Mouse (Mus musculus): ENCODE results near the gene Olfr615. TPM values are rescaled to one million over a fixed set of nuclear protein-coding genes. Genes with fewer than 3 reads are reported as not detected.

Olfr615 gene
- polyA plus RNA-seq, 1 experiment from 2014 or later, result 0.25 TPM

Small RNA genes lying within 50 kb of the gene (microRNA-seq; reads per million reads assigned to microRNA genes)
- gene Gm26506 (ENCODE audit: borderline number of aligned reads), result not detected

Other genes starting within 250 kb of the Olfr615 start
- gene Olfr597, start 239.8 kb upstream of the Olfr615 start, polyA plus RNA-seq (2015; fragmentation: Nextera tagmentation; extraction: Ambion mirVana), result 0.15 TPM in 1 of 2 replicates, not detected in the other
- 0.12 and 0.55 TPM in 2 replicates for gene Olfr598, start 232.5 kb upstream of the Olfr615 start, polyA plus RNA-seq (2015; fragmentation: Nextera tagmentation; extraction: Ambion mirVana)
- gene Olfr599, start 220.2 kb upstream of the Olfr615 start, polyA plus RNA-seq (2015; fragmentation: Nextera tagmentation; extraction: Ambion mirVana), result not detected in 2 replicates
- gene Olfr600, start 206.4 kb upstream of the Olfr615 start, polyA plus RNA-seq (2015; fragmentation: Nextera tagmentation; extraction: Ambion mirVana), result not detected in 2 replicates
- 0.22 and 0.43 TPM in 2 replicates for gene Olfr601, start 193.4 kb upstream of the Olfr615 start, polyA plus RNA-seq (2015; fragmentation: Nextera tagmentation; extraction: Ambion mirVana)
- gene Olfr603, start 169.9 kb upstream of the Olfr615 start, polyA plus RNA-seq (2015; fragmentation: Nextera tagmentation; extraction: Ambion mirVana), result not detected in 2 replicates
- gene Usp17lc, start 141.0 kb upstream of the Olfr615 start, polyA plus RNA-seq (2015; fragmentation: Nextera tagmentation; extraction: Ambion mirVana), result not detected in 2 replicates
- not detected in 2 replicates for gene Olfr605, start 110.6 kb upstream of the Olfr615 start, polyA plus RNA-seq (2015; fragmentation: Nextera tagmentation; extraction: Ambion mirVana)
- gene Olfr606, start 107.0 kb upstream of the Olfr615 start, polyA plus RNA-seq (2015; fragmentation: Nextera tagmentation; extraction: Ambion mirVana), result 0.16 TPM in 1 of 2 replicates, not detected in the other
- gene Olfr607, start 91.9 kb upstream of the Olfr615 start, polyA plus RNA-seq (2015; fragmentation: Nextera tagmentation; extraction: Ambion mirVana), result 0.18 TPM in 1 of 2 replicates, not detected in the other
- gene Olfr608, start 86.2 kb upstream of the Olfr615 start, polyA plus RNA-seq (2015; fragmentation: Nextera tagmentation; extraction: Ambion mirVana), result 0.14 and 0.25 TPM in 2 replicates
- gene Olfr609, start 58.0 kb upstream of the Olfr615 start, polyA plus RNA-seq (2015; fragmentation: Nextera tagmentation; extraction: Ambion mirVana), result not detected in 2 replicates
- gene Olfr610, start 44.0 kb upstream of the Olfr615 start, polyA plus RNA-seq (2015; fragmentation: Nextera tagmentation; extraction: Ambion mirVana), result 0.28 TPM in 1 of 2 replicates, not detected in the other
- gene Olfr611, start 35.2 kb upstream of the Olfr615 start, polyA plus RNA-seq (2015; fragmentation: Nextera tagmentation; extraction: Ambion mirVana), result not detected in 2 replicates
- 0.26 and 0.27 TPM in 2 replicates for gene Olfr612, start 13.4 kb upstream of the Olfr615 start, polyA plus RNA-seq (2015; fragmentation: Nextera tagmentation; extraction: Ambion mirVana)
- 0.08 and 0.11 TPM in 2 replicates for gene Olfr613, start 8.0 kb upstream of the Olfr615 start, polyA plus RNA-seq (2015; fragmentation: Nextera tagmentation; extraction: Ambion mirVana)
- 0.11 TPM in 2 replicates for gene Olfr616, start 13.1 kb downstream of the Olfr615 start, polyA plus RNA-seq (2015; fragmentation: Nextera tagmentation; extraction: Ambion mirVana)
- gene Olfr617, start 17.0 kb downstream of the Olfr615 start, polyA plus RNA-seq (2015; fragmentation: Nextera tagmentation; extraction: Ambion mirVana), result not detected in 2 replicates
- gene Olfr618, start 34.0 kb downstream of the Olfr615 start, polyA plus RNA-seq (2015; fragmentation: Nextera tagmentation; extraction: Ambion mirVana), result 0.07 TPM in 1 of 2 replicates, not detected in the other
- 0.20 TPM in 1 of 2 replicates, not detected in the other for gene Olfr619, start 44.5 kb downstream of the Olfr615 start, polyA plus RNA-seq (2015; fragmentation: Nextera tagmentation; extraction: Ambion mirVana)
- gene Olfr620, start 56.5 kb downstream of the Olfr615 start, polyA plus RNA-seq (2015; fragmentation: Nextera tagmentation; extraction: Ambion mirVana), result 0.21 and 0.24 TPM in 2 replicates
- gene Olfr622, start 86.6 kb downstream of the Olfr615 start, polyA plus RNA-seq (2015; fragmentation: Nextera tagmentation; extraction: Ambion mirVana), result 0.29 and 0.68 TPM in 2 replicates
- gene Olfr623, start 107.6 kb downstream of the Olfr615 start, polyA plus RNA-seq (2015; fragmentation: Nextera tagmentation; extraction: Ambion mirVana), result not detected in 2 replicates
- gene Olfr624, start 115.1 kb downstream of the Olfr615 start, polyA plus RNA-seq (2015; fragmentation: Nextera tagmentation; extraction: Ambion mirVana), result 0.04 and 0.07 TPM in 2 replicates
- not detected in 2 replicates for gene Olfr625-ps1, start 126.6 kb downstream of the Olfr615 start, polyA plus RNA-seq (2015; fragmentation: Nextera tagmentation; extraction: Ambion mirVana)
- 0.17 TPM in 1 of 2 replicates, not detected in the other for gene Olfr243, start 158.6 kb downstream of the Olfr615 start, polyA plus RNA-seq (2015; fragmentation: Nextera tagmentation; extraction: Ambion mirVana)
- not detected in 2 replicates for gene Olfr628, start 174.3 kb downstream of the Olfr615 start, polyA plus RNA-seq (2015; fragmentation: Nextera tagmentation; extraction: Ambion mirVana)
- gene Olfr629, start 188.9 kb downstream of the Olfr615 start, polyA plus RNA-seq (2015; fragmentation: Nextera tagmentation; extraction: Ambion mirVana), result 0.09 TPM in 1 of 2 replicates, not detected in the other
- not detected in 2 replicates for gene Olfr630, start 201.3 kb downstream of the Olfr615 start, polyA plus RNA-seq (2015; fragmentation: Nextera tagmentation; extraction: Ambion mirVana)
- gene Olfr69, start 215.5 kb downstream of the Olfr615 start, polyA plus RNA-seq (2015; fragmentation: Nextera tagmentation; extraction: Ambion mirVana), result 0.25 and 0.43 TPM in 2 replicates
- 0.12 TPM in 1 of 2 replicates, not detected in the other for gene Olfr68, start 223.6 kb downstream of the Olfr615 start, polyA plus RNA-seq (2015; fragmentation: Nextera tagmentation; extraction: Ambion mirVana)
- gene Olfr67, start 235.7 kb downstream of the Olfr615 start, polyA plus RNA-seq (2015; fragmentation: Nextera tagmentation; extraction: Ambion mirVana), result not detected in 2 replicates